Comparison of ENCODE assay signal across 7 mouse cellular contexts in genomic region chr2:165215103-165215951, GRCm38 (mm10). TPM values are rescaled to one million over a fixed set of nuclear protein-coding genes. Genes with fewer than 3 reads are reported as not detected.
A peak's percentile ranks its signal among the peaks of the same experiment; 100 is the strongest.
DNase-seq lines count a peak whose midpoint lies in the region; ATAC-seq lines count a peak whose summit lies in the region.

No protein-coding gene starts in this region.

- H3K4me3 ChIP-seq in hindbrain, embryonic 11.5 days (ENCODE audit: low read depth, low read length) = no peak overlapping the region
- 0 out of 2 replicates have a peak overlapping the region, but pooled peaks have one; percentile 7 for H3K4me3 ChIP-seq in midbrain, embryonic 14.5 days (replicated peaks; ENCODE audit: low read depth, low read length)

- no peak overlapping the region for H3K9ac ChIP-seq in hindbrain, embryonic 11.5 days (ENCODE audit: low read depth, low read length)
- no peak overlapping the region; the same call in 1 of the 2 replicates for H3K9ac ChIP-seq in midbrain, embryonic 14.5 days (replicated peaks; ENCODE audit: low read length)

- ATAC-seq in hindbrain, embryonic 11.5 days (ENCODE audit: low FRiP score) = peak; percentile 78
- peak; percentile 77 for ATAC-seq in midbrain, embryonic 14.5 days (ENCODE audit: low FRiP score, low TSS enrichment)

- WGBS in hindbrain, embryonic 11.5 days = 2% methylated on average over 39 of the region's 39 CpGs
- 2% methylated on average over 39 of the region's 39 CpGs for WGBS in midbrain, embryonic 14.5 days

- peak overlapping the region; percentile 70 for H3K27ac ChIP-seq in hindbrain, embryonic 11.5 days (ENCODE audit: low read depth, low read length)
- H3K27ac ChIP-seq in midbrain, embryonic 14.5 days (replicated peaks; ENCODE audit: low read depth, low read length) = peak overlapping the region; percentile 72

- H3K4me1 ChIP-seq in hindbrain, embryonic 11.5 days (replicated peaks; ENCODE audit: control insufficient read depth, insufficient read depth, low read length) = peaks cover 28% of the 10 kb centered on the region
- peaks cover 71% of the 10 kb centered on the region for H3K4me1 ChIP-seq in midbrain, embryonic 14.5 days (ENCODE audit: control insufficient read depth, insufficient read depth, low read length)

- peak; percentile 54 for DNase-seq in right cerebral cortex, postnatal 4 days
- no peak for DNase-seq in right cerebral cortex, postnatal 25 days
- peak; percentile 82 for DNase-seq in embryo, embryonic 10.5 days (ENCODE audit: low spot score)
- DNase-seq in hindbrain, embryonic 11.5 days (ENCODE audit: low spot score) = peak; percentile 84
- peak; percentile 86 for DNase-seq in midbrain, embryonic 14.5 days
- DNase-seq in frontal cortex, adult 2 months (ENCODE audit: extremely low spot score in 1 of 2, low spot score in 1 of 2) = no peak
- DNase-seq in left cerebral cortex, adult 8-10 months (ENCODE audit: low spot score in 2 of 2) = no peak

- peak overlapping the region; percentile 20 for H3K4me2 ChIP-seq in hindbrain, embryonic 11.5 days (replicated peaks; ENCODE audit: low read depth, low read length)
- H3K4me2 ChIP-seq in midbrain, embryonic 14.5 days (ENCODE audit: low read length) = peak overlapping the region; percentile 45

- no peaks in the 10 kb centered on the region for H3K9me3 ChIP-seq in hindbrain, embryonic 11.5 days (ENCODE audit: control insufficient read depth, low read length)
- no peaks in the 10 kb centered on the region for H3K9me3 ChIP-seq in midbrain, embryonic 14.5 days (ENCODE audit: control insufficient read depth, low read length)

- peaks cover 16% of the 10 kb centered on the region; the same call in 1 of the 2 replicates for H3K27me3 ChIP-seq in hindbrain, embryonic 11.5 days (ENCODE audit: control insufficient read depth, insufficient read depth, low read length)
- H3K27me3 ChIP-seq in midbrain, embryonic 14.5 days (ENCODE audit: control insufficient read depth, insufficient read depth, low read length) = peaks cover 10% of the 10 kb centered on the region; the same call in 1 of the 2 replicates

- H3K36me3 ChIP-seq in hindbrain, embryonic 11.5 days (ENCODE audit: control insufficient read depth, insufficient read depth, low read length) = no peaks in the 10 kb centered on the region
- no peaks in the 10 kb centered on the region for H3K36me3 ChIP-seq in midbrain, embryonic 14.5 days (ENCODE audit: control insufficient read depth, insufficient read depth, low read length)

RNA-seq across cellular contexts. Expression of gene Cdh22, which starts 19.3 kb away (rescaled TPM):
- 4.6 and 5.6 TPM in 2 replicates for polyA plus RNA-seq in hindbrain, embryonic 11.5 days (2014; fragmentation: Nextera tagmentation; extraction: Ambion mirVana)
- 15.8 and 18.4 TPM in 2 replicates for polyA plus RNA-seq in midbrain, embryonic 14.5 days (2014; fragmentation: Nextera tagmentation; extraction: Ambion mirVana)
- polyA plus RNA-seq in frontal cortex, adult 2 months (2012; rRNA removed) = 33.3 and 38.6 TPM in 2 replicates
- total RNA-seq in left cerebral cortex, adult 8-10 months (2022) = 10 to 100 TPM; 43.7 to 47.2 (median 44.4) TPM

Comparison
In these comparisons a context has a peak if more than half of its experiments do, and no peak if none do; other contexts are left out.
1. DNase-seq: peak in right cerebral cortex, postnatal 4 days (single experiment), embryo, embryonic 10.5 days (single experiment), hindbrain, embryonic 11.5 days (single experiment) and midbrain, embryonic 14.5 days (single experiment); none in right cerebral cortex, postnatal 25 days (single experiment), frontal cortex, adult 2 months (0 of 2) and left cerebral cortex, adult 8-10 months (0 of 2).